Mouse (Mus musculus) heart, postnatal 10 days (tissue): ENCODE data around the gene Bad. TPM values are rescaled to one million over a fixed set of nuclear protein-coding genes. Genes with fewer than 3 reads are reported as not detected.
A peak's percentile ranks its signal among the peaks of the same experiment; 100 is the strongest.

Experiments used
- DNase-seq, 2 experiments: peaks; one replicate each; pipeline ENCODE4 v3.0.0; 2021
- intact Hi-C: fragments of 180-260 bp; cut with DNase I; formaldehyde crosslinking; loops from one replicate; pipeline ENCODE4 v1.15.1; 2025
- microRNA-seq, 2 experiments: library from miRNA; unstranded; fragments of <30 nt; microRNA quantifications; one replicate each; pipeline ENCODE4 v1.2.0; 2022
- total RNA-seq, 2 experiments: library from RNA; stranded (reverse); gene quantifications; 2 replicates each; pipeline ENCODE4 v1.2.3; 2021

The Bad gene
- total RNA-seq, 2 experiments from 2014 or later, result 30.8 to 34.1 TPM

DNA sequence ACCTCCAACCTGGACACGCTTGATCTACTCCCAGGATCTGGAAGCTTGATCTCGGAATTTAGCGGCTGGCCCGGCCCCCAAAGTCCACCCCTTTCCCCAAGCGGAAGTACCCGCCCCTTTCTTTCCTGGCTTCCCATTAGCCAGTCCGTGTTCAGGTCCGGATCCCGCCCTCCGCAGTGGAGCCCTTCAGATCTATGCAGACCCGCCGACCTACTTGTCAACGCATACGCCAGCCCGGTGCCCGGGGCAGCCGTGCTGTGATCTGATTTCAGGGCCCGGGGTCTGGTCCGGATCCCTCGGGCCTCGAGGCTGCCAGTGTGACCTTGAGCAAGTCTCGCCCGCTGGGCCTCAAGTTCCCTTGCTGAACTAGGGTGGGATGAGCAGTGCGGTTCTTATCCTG is 54.3 kb downstream of the Bad start, which contains the start of the genes Nudt22 and Trpt1:
Nudt22 (minus strand) TSS at position 112 of the 400 bp plus-strand sequence.
Trpt1 (plus strand) TSS at position 126 of the 400 bp plus-strand sequence.
- peak; percentile 93 to 94 for DNase-seq
- intact Hi-C loops, result loop anchor here (5.0 kb wide), 1 partner anchor 41 kb away; the partner anchor contains the start of gene Stip1

DNA sequence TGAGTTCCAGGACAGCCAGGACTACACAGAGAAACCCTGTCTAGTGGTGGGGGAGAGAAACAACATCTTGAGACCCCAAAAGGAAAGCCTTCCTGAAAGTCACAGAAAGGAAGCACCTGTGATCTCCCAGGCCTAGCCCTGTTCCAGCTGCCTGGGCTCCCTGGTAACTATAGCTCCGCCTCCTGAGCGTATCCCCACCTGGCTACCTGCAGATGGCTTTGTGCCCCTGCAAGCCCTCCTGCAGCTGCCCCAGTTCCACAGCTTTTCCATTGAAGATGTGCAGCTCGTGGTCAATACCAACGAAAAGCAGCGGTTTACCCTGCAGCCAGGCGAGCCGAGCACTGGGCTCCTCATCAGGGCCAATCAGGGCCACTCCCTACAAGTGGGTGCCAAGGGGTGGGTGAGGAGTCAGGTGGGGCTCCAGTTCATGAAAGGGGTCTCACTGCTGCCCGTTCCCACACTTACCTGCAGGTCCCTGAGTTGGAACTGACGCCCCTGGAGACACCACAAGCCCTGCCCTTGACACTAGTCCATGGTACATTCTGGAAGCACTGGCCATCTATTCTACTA is 56.1 kb downstream of the Bad start:
- intact Hi-C loops, result loop anchor here (5.0 kb wide), 1 partner anchor 39 kb away; the partner anchor contains the start of gene Stip1

DNA sequence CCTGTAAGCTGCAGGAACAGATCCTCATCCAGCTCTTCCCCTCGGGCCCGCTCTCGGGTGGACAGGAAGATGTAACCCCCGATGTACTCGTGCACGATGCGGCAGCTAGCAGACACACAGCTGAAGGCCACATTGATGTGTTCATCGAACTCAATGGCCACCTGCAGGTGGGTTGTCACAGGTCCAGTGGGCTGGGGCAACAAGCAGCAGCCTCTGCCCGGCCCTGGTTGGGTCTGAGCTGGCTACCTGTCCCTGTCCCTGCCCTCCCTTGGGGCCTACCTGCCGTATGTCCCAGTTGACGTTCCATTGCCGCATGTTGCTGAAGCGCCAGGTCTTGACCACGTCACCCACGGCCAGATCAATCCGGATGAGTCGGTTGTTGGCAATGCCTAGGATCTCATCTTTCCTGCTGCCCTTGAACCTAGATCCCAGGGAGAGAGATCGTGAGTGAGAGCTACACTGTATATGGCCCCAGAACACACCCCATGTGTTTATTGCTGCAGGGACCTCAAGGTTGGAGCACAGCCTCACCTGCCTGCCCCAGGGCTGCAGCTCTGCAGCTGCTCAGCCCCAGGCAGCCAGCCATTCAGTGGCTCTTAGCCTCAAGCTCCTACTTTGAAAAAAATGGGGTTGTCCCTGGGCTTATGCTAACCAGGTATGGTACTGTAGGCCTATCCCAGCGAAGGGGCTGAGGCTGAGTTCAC is 57.9 kb downstream of the Bad start:
- intact Hi-C loops, result loop anchor here (5.0 kb wide), 1 partner anchor 38 kb away; the partner anchor contains the start of gene Stip1

More for the DNA sequence above, 56.1 kb downstream of the Bad start:
- peak in 1 of 2 experiments; percentile 1 for DNase-seq

More for the DNA sequence above, 57.9 kb downstream of the Bad start:
- peak in 1 of 2 experiments; percentile 3 for DNase-seq

Small RNA genes lying within 50 kb of the gene (microRNA-seq; reads per million reads assigned to microRNA genes)
- 5.2 to 8.7 reads per million in 2 experiments for gene Mir6990

Other genes starting within 250 kb of the Bad start
- gene Rps6ka4, start 101.2 kb upstream of the Bad start, total RNA-seq, result 10 to 100 TPM; 22.7 to 25.9 TPM
- gene Ccdc88b, start 83.7 kb upstream of the Bad start, total RNA-seq, result 1 to 10 TPM in 1 of 2 experiments, under 1 TPM in 1; 0.69 to 1.2 TPM
- 10 to 100 TPM; 26.2 to 34.2 TPM for gene Trmt112, start 32.2 kb upstream of the Bad start, total RNA-seq
- 100 to 1,000 TPM; 455 to 461 TPM for gene Prdx5, start 31.8 kb upstream of the Bad start, total RNA-seq
- 100 to 1,000 TPM; 122 to 125 TPM for gene Esrra, start 20.0 kb upstream of the Bad start, total RNA-seq
- not detected for gene Catsperz, start 16.5 kb upstream of the Bad start, total RNA-seq
- under 1 TPM in 1 of 2 experiments, not detected in 1; 0.27 TPM for gene Kcnk4, start 7.3 kb upstream of the Bad start, total RNA-seq
- gene Gpr137, start 619 bp downstream of the Bad start, total RNA-seq, result 10 to 100 TPM; 28.8 to 32.4 TPM
- gene Ppp1r14b, start 33.1 kb downstream of the Bad start, total RNA-seq, result 100 to 1,000 TPM; 168 to 180 TPM
- gene Plcb3, start 34.6 kb downstream of the Bad start, total RNA-seq, result 10 to 100 TPM; 18.1 to 19.3 TPM
- 10 to 100 TPM; 14.7 to 19.0 TPM for gene Fkbp2, start 38.6 kb downstream of the Bad start, total RNA-seq
- gene Vegfb, start 45.8 kb downstream of the Bad start, total RNA-seq, result 100 to 1,000 TPM; 284 to 285 TPM
- 10 to 100 TPM; 59.4 to 62.4 TPM for gene Dnajc4, start 50.7 kb downstream of the Bad start, total RNA-seq
- gene Nudt22, start 54.3 kb downstream of the Bad start, total RNA-seq, result 10 to 100 TPM; 27.3 to 29.7 TPM
- 10 to 100 TPM; 21.2 to 21.9 TPM for gene Trpt1, start 54.3 kb downstream of the Bad start, total RNA-seq
- 1 to 10 TPM; 5.2 to 6.6 TPM for gene Fermt3, start 77.6 kb downstream of the Bad start, total RNA-seq
- 100 to 1,000 TPM; 104 to 117 TPM for gene Stip1, start 98.1 kb downstream of the Bad start, total RNA-seq
- 100 to 1,000 TPM; 168 to 172 TPM for gene Macrod1, start 114.9 kb downstream of the Bad start, total RNA-seq
- 1 to 10 TPM; 1.2 to 1.3 TPM for gene Flrt1, start 163.9 kb downstream of the Bad start, total RNA-seq